Mouse (Mus musculus) right cerebral cortex, adult 18-20 months (tissue): ENCODE results near the gene Csnk1d.
A peak's percentile ranks its signal among the peaks of the same experiment; 100 is the strongest.

Experiments
- DNase-seq: peaks from one replicate; pipeline ENCODE4 v3.0.0; 2022; ENCODE audit warnings: mixed read lengths

Gene Csnk1d

DNA sequence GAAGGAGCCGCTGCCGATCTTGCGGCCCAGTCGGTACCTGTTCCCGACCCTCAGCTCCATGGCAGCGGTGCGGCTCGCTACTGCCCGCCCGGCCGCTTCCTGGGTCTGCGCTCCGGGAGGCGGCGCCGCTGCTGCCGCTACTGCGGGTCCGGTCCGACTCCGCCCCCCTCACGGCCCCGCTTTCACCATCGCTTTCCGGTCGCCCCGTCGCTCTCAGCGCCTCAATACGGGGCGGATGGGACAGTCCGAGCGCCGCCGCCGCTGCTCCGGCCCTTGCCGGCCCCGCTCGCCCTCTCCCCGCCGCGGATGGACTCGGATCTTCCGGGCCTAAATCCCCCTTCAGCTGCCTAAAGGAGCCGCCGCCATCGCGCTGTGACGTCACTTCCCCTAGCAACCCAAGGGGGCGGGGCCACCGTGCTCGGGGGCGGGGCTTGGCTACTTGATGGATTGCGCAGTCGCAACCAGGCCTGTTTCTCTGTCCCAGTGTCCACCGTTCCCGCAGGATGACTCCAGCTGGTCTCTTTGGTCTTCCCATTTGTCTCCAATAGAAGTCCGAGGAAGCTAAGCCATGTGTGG, at the start of gene Csnk1d:
Csnk1d (minus strand) TSS at position 380 of the 576 bp plus-strand sequence.
- peak; percentile 97 for DNase-seq

DNA sequence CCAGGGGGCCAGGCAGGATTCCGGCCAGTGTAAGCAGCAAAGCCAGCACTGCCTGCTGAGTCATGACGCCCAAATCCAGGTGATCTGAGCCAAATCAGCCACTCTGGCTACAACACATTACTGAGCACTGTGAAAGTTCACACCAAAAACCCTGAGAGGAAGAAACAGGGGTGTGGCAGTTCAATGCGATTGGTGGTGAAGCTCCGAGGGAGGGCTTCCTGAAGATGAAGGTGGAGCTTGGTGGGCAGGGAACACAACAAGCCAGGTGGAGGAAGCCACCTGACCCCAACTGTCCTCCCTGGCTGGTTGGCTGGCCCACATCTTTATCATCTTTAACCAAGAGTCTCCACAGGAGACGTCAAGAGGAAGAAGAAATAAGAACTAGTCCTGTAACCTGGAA, 48.2 kb upstream of the Csnk1d start, which contains the start of gene Cd7:
Cd7 (minus strand) TSS at position 117 of the 400 bp plus-strand sequence.
- peak; percentile 21 for DNase-seq

DNA sequence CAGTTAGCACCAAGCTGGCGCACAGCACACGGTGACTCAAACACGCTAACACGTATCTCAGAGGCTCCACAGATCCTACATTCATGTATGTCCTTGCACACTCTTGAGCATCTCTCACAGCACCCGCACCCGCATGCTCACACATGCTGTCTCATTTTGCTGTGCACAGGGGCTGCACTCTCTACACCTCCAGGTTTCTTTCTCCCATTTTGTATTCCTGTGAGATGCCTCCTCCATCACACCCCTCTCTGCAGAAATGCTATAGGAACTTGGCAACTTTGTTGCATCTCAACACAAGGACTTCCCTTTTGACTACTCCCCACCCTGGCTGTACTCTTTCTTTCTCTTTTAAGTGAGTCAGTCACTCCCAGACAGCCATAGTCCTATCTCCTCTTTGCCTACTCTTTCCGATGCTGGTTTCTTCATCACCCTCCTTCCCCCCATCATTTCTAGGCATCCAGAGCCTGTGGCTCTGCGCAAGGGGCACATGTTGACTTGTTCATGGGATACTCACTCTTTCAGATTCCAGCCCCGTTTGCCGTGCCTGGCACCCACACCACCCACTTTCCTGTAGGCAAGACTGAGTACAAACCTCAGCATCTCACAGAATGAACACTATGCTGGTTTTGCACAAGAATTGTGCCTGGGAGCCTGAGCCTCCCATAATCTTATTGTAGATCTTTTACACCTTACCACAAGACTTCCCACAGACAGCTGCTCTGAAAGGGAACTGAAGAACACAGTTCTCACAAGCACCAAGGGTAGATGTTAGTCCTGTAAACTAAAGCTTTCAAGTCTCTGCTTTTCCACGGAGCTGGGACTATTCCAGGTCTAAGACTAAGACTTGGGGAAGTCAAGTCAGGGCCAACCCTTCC, 47.5 kb upstream of the Csnk1d start:
- peak; percentile 45 for DNase-seq

DNA sequence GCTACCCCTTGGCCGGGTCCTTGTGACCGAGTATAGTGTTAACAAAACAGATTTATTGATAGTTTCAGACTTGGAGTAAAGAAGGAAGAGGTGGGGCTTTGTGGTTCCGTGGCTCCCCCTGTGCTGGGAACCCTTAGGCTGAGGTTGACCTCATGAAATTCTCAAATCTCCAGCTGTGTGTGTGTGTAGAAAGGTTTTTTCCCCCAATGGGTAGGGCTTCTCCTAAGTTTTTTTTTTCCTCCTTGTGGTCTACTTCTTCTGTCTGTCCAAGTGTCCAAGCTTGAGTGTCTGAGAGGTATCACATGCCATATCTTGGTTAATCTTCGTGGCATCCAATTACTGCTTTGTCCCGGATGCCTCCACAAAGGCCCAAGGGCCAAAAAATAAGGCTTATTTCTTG, 42.0 kb upstream of the Csnk1d start:
- no peak for DNase-seq

DNA sequence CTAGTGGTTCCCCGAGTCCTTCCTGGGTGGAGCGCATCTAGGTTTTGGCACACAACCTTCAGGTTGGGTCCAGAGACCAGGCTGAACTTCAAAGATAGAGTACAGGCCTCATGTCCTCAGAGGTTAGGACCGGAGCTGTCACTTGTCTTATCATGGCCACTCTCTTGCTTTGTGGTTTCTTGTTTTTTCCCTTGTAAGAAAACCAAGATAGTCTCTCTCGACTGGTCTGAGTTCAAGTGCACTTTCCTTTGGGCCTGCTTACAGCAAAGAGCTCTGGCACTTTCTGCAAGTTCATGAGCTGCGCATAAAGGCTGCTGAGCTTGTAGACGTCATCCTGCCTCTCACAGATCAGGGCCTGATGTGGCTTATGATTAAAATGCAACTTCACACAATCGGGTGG, 36.1 kb upstream of the Csnk1d start:
- no peak for DNase-seq

DNA sequence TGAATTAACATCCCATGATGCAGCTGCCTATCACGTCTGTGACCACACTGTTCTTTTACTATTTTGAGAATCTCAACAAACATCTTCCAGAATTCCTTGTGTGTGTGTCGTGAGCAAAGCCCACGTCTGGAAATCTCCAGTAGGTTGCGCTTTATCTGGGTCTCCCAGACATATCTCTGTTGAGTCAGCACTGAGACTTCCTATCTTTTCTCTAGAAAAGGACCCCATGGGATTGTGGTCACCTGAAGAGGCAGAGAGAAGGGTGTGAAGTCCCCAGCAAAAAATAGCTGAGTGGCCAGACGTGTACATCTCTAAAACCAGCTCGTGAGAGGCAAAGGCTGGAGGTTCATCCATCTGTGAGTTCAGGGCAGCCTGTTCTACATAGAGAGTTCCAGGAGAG, 33.0 kb upstream of the Csnk1d start:
- peak; percentile 24 for DNase-seq

DNA sequence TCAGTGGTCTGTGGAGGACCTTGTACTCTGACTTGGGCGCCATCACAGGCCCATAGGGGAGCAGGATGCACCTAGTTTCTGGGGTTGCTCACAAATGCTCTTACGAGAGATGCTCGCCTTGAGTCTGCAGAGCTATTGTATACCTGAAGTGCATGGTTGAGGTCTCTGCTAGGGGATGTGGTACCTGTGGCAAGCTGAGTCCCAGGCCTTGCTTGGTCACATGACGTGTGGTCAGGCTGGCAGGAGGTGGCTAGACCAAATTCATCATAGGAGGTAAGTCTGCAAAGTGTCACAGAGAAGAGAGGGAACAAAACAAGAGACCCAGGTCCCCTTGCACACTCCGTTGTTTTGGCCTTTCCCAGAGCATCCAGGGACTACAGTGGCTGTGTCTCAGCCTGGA, 28.4 kb upstream of the Csnk1d start:
- DNase-seq = no peak

DNA sequence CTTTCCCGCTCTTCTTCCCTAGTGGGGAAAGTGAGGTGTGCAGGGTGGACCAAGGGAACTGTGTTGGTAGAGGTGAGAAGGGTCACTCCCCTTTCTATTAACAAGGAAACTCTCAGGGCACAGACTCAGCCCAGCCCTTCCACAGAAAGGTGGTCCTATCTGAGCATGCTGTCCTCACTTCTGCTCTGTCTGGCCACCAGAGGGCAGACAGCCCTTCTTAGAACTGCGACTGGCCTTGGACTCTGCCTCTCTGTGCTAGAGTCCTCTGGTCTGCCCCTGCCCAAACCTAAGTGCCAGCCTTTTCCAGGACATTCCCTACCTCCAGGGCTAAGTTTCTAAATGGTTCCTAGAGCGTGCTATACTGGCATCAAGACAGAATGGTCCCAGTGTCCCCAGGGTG, 26.6 kb upstream of the Csnk1d start:
- DNase-seq = peak; percentile 60

DNA sequence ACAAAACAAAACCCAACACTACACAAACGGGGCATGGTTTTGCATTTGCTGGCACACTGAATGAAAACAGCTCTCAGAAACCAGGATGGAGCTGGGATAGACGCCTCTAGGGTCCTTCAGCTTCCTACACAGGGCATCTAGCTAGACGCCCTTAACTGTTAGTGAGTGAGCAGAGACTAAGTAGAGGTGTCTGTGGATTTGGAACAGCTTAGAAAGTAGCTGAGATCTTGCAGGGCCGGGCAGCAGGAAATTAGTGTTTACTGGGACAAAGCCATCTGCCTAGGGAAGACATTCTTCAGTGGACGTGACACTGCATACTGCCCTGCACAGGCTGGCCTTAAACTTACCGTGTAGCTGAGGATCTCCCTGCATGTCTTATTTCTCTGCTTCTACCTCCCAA, 24.3 kb upstream of the Csnk1d start:
- DNase-seq = no peak

DNA sequence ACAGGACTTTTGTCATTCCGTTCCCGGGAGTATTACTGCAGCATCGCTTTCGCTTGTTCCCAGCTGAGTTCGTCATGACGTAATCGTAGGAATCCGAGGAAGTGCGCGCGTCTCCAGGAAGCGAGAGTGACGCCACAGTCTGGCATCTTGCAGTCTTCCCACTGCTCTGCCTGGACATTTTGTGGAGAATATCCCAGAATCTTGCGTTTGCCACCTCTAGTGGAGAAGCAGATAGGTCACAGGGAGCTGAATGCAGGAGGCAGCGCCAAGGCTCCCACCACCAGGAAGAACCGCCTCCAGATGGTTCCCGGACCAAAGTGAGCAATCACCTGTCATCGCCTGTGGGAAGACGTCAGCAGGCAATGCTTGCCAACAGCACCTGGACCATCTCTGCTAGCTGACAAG, 23.8 kb upstream of the Csnk1d start:
- DNase-seq = peak; percentile 79

DNA sequence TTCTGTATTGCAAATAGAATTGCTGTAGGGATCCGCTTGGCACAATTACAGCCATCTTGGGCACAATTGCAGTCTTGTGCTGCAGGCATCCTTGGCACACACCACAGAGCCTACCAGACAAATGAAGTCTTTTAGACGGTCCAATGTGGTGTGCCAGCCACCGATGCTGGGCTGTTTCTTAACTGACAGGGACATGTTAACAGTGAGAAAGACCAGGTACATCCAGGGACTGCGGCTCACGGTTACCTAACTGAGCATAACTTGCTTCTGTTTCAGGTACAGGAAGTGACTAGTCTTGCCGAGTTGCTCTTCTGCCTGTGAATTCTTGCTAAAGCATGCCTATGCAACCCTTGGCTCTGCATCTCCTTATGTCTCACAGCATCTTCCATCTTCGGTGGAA, 22.5 kb upstream of the Csnk1d start:
- DNase-seq = no peak

DNA sequence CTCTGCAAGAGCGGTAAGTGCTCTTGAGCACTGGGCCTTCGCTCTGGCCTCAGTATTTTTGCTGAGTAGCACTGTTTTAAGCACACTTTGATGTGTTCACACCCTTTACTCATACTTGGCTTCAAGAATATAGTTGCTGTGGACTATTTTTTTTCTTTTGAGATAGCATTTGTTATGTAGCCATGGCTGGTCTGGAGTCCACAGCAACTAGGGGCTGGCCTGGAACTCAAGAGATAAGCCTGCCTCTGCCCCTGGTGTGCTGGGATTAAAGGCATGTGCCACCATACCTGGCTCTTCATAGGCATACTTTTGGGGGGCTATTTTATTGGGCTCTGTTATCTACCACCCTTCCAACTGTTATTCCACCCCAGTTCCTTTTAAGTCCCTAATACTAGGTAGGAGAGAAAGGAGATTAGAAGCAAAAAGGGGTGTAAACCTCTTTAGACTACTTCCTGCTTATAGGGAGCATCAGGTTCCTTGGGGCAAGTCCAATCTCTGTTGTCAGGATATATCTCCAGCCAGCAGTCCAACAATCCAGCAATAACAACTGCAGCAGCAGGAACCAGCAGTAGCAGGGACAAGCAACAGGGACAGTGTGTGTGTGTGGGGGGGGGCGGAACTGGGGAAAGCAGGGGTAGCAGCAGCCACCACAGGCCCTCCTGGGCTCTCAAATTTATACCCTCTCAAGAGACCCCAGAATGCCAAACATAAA, 19.1 kb upstream of the Csnk1d start:
- no peak for DNase-seq

DNA sequence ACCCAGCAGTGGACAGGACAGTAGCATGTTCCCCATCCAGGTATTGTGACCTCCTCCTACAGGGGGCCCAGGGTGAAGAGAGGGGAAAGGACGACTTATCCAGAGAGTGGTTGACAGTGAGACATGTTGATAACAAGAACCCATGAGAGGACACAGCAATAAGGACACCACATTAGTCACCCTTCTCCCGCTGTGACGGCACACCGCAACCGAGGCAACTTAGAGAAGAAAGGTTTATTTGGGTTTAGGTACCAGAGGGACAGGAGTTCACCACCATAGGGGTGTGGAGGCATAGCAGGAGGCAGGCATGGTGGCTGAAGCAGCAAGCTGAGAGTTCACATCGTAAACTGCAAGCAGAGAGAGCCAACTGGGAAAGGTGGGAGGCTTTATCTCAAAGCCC, 15.1 kb upstream of the Csnk1d start:
- DNase-seq = no peak

DNA sequence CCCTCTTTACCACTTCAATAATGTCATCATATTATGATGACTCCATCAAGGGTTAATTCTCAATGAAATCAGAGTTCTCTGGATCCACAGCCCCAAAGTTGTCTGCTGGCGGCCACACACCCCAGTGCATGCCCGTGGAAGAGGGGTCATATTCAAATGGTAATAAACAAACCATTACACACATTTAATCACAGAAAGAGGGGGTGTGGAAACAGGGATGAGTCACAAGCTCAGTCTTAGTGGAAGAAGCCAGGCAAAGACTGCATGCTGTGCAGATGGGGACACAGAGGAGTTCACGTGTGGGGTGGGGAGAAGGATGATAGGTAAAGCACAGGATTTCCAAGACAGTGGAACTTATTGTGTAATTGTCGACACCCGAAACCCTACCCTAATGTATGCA, 13.2 kb upstream of the Csnk1d start:
- no peak for DNase-seq

DNA sequence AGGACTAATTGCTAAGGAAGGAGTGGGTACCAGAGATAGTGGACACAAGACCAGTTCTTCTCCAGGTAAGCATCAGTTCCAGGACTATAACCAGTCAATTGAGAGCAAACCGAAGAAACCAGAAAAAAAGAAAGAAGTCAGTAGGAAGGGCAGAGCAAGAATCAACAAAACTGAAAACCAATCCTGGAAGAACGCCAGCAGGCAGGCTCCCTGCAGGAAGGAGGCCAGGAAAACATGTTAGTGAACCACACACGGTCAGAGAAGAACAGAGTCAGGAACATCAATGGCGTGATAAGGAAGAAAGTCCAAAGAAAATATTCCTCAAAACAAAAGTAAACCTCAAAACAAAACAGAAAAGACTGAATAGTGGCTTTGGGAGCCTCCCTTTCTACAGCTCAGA, 10.8 kb upstream of the Csnk1d start:
- no peak for DNase-seq

DNA sequence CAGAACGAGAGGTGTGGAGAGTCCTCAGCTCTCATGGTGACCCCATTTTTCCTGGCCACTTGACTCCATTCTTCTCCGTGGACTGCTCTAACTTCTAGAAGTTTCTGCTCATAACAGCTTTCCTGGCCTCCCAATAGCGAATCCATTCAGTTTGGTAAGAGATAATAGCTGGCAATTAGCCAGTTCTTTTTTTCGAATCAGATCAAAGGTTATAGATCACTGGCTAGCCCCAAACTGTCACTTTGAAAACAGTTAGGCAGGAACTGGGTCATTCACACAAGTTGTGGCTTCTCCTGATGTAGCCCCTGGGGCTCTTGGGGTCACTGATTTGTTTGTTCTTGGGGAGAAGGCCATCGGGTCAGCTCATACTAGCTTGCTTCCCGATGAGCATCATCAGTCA, 3.6 kb upstream of the Csnk1d start:
- DNase-seq = no peak

DNA sequence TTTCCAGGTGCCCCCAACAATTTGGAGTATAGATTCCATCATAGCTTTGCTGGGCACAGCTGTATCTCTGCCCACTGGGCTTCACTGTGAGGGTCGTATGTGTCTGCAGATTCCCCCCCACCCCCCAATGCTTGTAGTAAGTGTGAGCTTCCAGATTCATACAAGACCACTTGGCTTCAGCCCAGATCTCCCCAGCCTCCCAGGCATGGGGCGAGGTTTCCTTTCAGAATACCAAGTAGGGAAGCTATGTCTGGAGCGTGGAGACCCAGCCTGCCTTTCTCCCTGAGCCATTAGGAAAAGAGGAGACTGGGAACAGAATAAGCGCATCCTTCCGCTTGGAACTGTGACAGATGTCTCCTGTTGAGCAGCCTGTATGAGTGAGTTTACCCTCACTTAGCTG, 2.5 kb upstream of the Csnk1d start:
- DNase-seq = no peak

DNA sequence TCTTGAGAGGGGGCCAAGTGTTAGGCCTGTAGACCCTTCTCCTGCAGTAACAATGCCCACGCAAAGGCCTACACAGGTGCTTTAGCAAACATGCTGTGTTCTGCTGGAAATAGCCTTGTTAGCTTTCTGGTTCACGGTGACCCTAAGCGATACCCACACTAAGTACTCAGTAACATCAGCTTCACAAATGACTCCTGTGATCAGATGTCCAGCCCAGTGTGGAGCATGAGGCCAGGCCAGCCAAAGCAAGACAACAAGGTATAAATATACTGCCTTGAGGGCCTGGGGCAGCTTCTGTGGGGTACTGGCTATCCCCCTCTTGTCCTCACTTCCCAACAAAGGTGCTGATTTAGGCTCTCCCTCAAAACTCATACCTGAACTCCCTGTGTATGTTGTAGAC, 1.9 kb upstream of the Csnk1d start:
- DNase-seq = no peak

DNA sequence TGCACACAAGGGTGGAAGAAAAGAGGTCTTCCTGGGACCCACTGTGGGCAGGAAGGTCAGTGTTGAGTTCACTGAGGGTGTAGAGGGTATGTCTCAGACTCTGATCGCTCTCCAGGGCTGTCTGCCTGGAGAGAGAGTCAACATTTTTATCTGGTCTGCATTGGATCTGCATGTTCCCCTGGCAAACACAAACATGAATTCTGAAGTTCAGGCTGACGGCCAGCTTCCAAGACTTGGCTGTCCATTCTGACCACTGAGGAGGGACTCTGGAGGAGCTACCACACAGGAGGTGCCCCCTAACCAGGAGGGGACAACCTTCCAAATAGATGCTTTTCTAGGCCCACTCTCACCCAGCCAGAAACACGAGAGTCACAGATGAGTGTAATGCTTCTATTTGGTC, 661 bp upstream of the Csnk1d start:
- no peak for DNase-seq

DNA sequence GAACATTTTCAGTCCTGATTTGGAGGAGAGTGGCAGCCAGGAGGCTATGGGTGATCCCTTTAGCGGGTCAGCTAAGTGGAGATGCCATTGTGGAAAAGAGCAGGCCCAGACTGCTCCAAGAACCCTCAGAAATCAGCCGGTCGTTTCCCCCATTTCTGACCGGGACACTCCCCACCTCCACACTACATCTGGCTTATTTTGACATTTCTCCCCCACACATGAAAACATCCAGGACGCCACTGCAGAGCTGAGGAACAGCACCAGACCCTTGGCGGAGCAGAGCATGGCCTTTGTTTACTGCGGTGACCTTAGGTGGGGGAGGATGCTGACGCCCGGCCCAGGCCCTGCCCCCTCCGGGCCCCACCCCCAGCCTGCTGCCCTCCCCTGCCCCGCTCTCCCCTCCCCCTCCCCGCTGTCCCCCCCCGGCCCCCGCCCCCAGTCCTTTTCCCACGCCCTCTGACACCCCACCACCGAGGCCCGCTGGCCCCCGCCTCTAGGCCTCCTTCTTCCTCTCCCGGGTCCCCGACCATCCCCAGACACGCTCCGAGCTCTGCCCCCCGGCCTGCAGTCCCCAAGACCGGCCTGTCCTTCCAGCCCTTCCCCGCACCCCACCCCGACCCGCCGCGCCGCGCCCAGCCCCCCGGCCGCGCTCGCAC, 876 bp downstream of the Csnk1d start:
- DNase-seq = no peak

DNA sequence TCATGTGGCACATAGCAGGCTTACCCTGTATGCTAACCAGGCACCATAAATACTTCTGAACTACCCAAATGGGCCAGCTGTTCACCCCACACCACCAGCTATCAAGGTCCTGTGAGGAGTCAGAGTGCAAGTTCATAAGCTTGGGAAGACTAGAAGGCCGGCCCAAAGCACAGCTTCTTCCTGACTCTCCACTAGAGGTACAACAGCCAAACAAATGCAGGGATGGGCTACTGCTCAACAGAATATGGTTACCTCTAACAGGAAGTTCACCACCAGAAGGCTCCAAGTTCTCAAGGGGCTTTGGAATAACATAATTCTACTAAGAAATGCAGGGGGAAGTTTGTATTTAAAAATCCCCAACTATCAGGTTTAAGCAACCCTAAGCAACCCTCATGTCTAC, 1.6 kb downstream of the Csnk1d start:
- DNase-seq = no peak

DNA sequence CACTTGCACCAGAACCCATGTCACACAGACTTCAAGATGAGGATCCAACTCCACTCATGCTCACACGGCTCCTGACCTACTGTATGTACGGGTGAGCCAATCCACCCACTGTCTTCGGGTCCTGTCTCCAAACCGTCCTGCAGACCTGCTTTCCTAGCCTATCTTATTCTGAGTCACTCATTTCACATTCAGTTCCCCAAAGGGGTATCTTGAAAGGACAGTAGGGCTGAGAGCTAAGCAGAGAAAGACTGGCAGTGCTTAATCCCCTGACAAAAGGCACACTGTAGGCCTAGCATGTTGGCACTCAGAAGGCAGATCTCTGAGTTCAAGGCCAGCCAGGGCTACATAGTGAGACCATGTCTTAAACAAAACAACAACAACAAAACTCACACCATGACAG, 2.7 kb downstream of the Csnk1d start:
- DNase-seq = no peak

DNA sequence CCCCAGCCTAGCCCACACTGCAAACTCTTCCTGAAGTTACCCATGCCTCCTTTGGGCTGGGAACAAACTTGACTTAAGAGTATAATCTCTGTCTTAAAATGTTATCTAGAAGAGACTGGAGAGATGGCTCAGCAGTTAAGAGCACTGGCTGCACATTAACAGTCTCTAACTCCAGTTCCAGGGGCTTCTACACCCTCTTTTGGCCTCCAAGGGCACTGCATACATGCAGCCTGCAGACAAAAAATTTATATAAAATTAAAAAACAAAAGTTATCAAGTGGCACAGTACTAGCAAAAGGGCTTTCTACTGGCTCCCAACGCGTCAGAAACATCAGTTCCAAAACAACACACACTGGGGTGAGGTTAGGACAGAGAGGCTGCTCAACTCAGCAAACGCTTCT, 3.5 kb downstream of the Csnk1d start:
- DNase-seq = no peak
